Mouse (Mus musculus) left cerebral cortex, postnatal 25 days (tissue): ENCODE data around the gene Gm49450. TPM values are rescaled to one million over a fixed set of nuclear protein-coding genes. Genes with fewer than 3 reads are reported as not detected.
"Not testable (repeated sequence)": the region's sequence is repeated elsewhere in the genome, so short reads cannot be mapped to it uniquely, and the experiment has no call there.

ENCODE experiments used
- DNase-seq, 2 experiments: peaks; one replicate each; pipeline ENCODE4 v3.0.0; 2022; ENCODE audit warnings: low spot score in 2 of 2, mixed read lengths in 1 of 2
- intact Hi-C: fragments of 180-260 bp; cut with DNase I; formaldehyde crosslinking; loops from one replicate; pipeline ENCODE4 v1.15.1; 2025
- total RNA-seq, 2 experiments: library from RNA; stranded (reverse); gene quantifications; 2 replicates each; pipeline ENCODE4 v1.2.3; 2021

Gm49450 gene
- total RNA-seq, 2 experiments from 2014 or later = not detected

GRCm38 (mm10) chr15:98934217-98934839, 19.0 kb downstream of the Gm49450 start, which contains the start of gene Tuba1b:
TSS of gene Tuba1b (minus strand) at chr15:98934565.
- peak; percentile 95 to 96 for DNase-seq
- intact Hi-C loops = loop anchor here (1.0 to 2.0 kb wide), 3 partner anchors 19 to 59 kb away; partner anchors contain the start of genes Gm49450 and Tuba1a

GRCm38 (mm10) chr15:98933833-98934216, 19.5 kb downstream of the Gm49450 start:
- intact Hi-C loops = loop anchor here (1.0 to 2.0 kb wide), 3 partner anchors 19 to 59 kb away; partner anchors contain the start of genes Gm49450 and Tuba1a
- DNase-seq = peak; percentile 97 to 98

- DNase-seq, intact Hi-C loops: not testable (repeated sequence)
Observed at GRCm38 (mm10) chr15:98933004-98933671, 20.2 kb downstream of the Gm49450 start.

GRCm38 (mm10) chr15:98930998-98931397, 22.4 kb downstream of the Gm49450 start:
- intact Hi-C loops = no loop called here
- no peak for DNase-seq

- no peak for DNase-seq
- intact Hi-C loops = no loop called here
Observed at GRCm38 (mm10) chr15:98930017-98930734, 23.2 kb downstream of the Gm49450 start.

- peak; percentile 73 to 79 for DNase-seq
- intact Hi-C loops = loop anchor here (2.0 kb wide), 1 partner anchor 36 kb away; no protein-coding TSS in a partner anchor
Observed at GRCm38 (mm10) chr15:98928598-98929240, 24.6 kb downstream of the Gm49450 start.

DNA sequence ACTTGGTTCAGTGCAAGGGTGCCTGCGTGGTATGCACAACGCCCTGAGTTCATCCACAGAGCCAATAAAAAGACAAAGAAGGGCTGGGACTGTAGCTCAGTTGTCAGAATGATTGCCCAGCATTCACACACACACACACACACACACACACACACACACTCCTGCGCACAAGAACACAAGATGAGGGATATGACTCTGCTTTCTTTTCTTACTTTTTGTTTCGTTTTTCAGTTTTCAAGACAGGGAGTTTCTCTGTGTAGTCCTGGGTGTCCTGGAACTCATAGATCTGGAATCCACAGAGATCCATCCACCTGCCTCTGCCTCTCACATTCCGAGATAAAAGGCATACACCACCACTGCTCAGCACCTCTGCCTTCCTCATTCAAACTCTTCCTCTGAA, 25.8 kb downstream of the Gm49450 start:
- intact Hi-C loops = loop anchor here (1.0 kb wide), 1 partner anchor 50 kb away; no protein-coding TSS in a partner anchor
- no peak for DNase-seq

DNA sequence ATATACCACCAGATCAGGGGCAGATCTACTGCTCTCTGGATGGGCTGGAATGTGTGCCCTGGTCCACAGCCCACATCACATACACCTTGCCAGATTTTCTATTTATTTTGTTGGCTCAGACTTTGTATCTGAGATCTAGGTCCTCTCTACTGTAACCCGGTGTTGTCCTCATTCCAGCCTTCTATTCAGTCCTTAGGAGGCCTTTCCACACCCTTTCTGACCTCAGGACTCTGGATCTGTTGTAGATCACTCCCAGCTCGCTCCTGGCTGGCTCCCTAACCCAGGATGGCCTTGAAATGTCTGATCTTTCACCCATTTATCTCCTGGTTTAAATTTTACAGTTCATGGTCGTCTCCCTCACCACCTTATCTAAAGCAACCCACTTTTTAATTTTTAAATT, 28.7 kb downstream of the Gm49450 start:
- no peak for DNase-seq
- intact Hi-C loops = no loop called here

- no peak for DNase-seq
- intact Hi-C loops = no loop called here
Observed at GRCm38 (mm10) chr15:98923031-98923537, 30.3 kb downstream of the Gm49450 start.

DNA sequence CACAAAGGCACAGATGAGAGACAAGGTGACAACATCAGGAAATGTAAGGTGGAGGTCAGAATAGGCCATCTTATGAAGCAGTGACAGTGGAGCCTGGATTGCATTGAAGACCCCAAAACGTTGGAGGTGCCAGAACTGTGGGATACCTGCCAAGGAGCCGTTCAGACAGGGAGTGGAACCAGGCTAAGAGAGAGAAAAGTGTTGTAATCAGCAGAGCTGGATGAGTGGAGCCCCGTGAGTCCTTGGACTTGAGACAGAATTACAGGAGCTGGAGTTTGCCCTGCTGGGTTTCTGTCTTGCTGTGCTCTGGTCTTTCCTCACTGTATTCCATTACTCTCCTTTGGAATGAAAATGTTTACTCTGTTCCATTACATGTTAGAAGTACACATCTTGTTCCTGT, 30.8 kb downstream of the Gm49450 start:
- no peak for DNase-seq
- intact Hi-C loops = no loop called here

DNA sequence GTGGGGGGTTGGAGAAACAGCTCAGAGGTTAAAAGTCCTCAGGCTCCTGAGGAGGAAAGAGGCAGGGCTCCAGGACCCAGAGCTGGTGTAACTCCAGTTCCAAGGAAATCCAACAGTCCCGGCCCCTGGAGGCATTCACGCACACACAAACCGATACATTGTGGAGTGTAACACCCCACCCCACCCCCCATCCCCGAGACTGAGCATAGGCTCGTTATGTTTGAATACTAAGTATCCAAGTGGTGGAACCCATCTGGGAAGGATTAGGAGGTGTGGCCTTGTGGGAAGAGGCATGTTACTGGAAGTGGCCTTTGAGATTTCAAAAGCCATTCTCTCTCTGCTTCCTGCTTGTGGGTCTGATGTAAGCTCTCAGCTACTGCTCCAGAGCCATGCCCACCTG, 31.8 kb downstream of the Gm49450 start:
- intact Hi-C loops = no loop called here
- no peak for DNase-seq

GRCm38 (mm10) chr15:98918499-98918895, 34.9 kb downstream of the Gm49450 start:
- intact Hi-C loops = loop anchor here (2.0 kb wide), 1 partner anchor 38 kb away; no protein-coding TSS in a partner anchor
- DNase-seq = not testable (repeated sequence)

GRCm38 (mm10) chr15:98917538-98918498, 35.5 kb downstream of the Gm49450 start, which contains the start of gene Lmbr1l:
TSS of gene Lmbr1l (minus strand) at chr15:98918231.
- intact Hi-C loops = loop anchor here (2.0 kb wide), 1 partner anchor 37 kb away; no protein-coding TSS in a partner anchor
- peak; percentile 99 to 100 for DNase-seq

- DNase-seq = no peak
Observed at GRCm38 (mm10) chr15:98917091-98917490, 36.3 kb downstream of the Gm49450 start.

DNA sequence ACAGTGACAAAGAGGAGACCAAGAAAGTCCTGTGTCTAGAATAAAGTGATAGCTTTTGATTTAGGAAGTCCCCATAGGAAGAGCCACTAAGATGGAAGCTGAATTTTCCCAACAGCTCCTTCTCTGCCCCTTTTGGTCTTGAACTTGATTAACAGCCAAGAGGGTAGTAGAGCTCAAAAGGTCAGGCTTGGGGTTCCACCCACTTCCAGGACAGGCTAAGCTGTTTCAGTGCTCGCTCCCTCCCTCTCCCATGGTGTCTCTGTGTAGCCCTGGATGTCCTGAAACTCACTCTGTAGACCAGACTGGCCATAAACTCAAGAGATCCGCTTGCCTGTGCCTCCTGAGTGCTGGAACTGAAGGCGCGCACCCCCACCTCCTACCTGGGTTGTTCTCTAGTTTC, 37.3 kb downstream of the Gm49450 start:
- intact Hi-C loops = no loop called here

More at GRCm38 (mm10) chr15:98917091-98917490, 36.3 kb downstream of the Gm49450 start:
- intact Hi-C loops = no loop called here

GRCm38 (mm10) chr15:98914903-98915302, 38.4 kb downstream of the Gm49450 start:
- intact Hi-C loops = no loop called here
- no peak for DNase-seq

More for the DNA sequence above, 37.3 kb downstream of the Gm49450 start:
- no peak for DNase-seq

DNA sequence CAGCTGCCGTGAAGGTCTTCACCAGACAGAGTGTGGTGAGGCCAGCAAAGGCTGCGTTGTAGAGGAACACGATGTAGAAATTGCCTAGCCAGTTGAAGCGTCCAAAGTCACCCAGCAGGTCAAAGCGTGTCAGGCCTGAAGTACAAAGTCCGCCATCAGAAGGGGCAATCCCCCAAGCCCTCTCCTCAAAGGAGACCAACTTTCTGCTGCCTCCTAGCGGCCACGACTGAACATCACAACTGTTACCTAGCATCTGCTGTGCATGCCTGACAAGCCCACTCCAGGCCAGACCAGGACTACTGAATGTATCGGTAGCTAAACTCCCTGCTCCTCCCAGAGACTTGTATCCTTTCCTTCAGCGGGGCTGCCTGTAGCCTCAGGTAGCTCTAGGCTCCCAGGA, 48.7 kb downstream of the Gm49450 start:
- no peak for DNase-seq
- intact Hi-C loops = no loop called here

DNA sequence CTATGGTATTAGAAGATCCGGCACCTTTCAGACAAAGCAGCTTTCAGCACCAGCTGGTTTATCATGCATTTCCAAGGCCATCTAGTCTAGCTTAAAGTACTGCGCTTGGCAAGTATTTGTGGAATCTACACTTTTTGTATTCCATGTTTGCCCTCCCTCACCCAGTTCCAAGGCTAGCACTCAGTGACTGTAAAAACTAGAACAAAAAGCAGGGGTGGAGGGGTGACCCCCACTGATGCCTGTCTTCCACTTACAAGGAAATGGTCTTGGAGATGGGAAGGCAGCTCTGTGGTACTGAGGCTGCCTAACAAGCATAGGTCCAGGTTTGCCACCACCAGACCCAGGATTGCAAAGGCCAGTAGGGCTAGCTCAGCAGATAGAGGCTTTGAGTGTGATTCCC, 50.8 kb downstream of the Gm49450 start:
- DNase-seq = no peak
- intact Hi-C loops = no loop called here
